Mouse (Mus musculus): ENCODE data around the gene Lrrc2. TPM values are rescaled to one million over a fixed set of nuclear protein-coding genes. Genes with fewer than 3 reads are reported as not detected.

Gene Lrrc2
- polyA plus RNA-seq, 1 experiment from 2014 or later = not detected

GRCm38 (mm10) chr9:110951866-110952265 lies 521 bp downstream of the Lrrc2 start:
- 96% methylated on average over 13 of the region's 13 CpGs for WGBS
- no peaks in the 10 kb centered on the region for H3K36me3 ChIP-seq
- H3K27me3 ChIP-seq = peaks cover 64% of the 10 kb centered on the region
- H3K4me3 ChIP-seq = no peak overlapping the region
- no peak overlapping the region for H3K9ac ChIP-seq (replicated peaks)
- ATAC-seq (ENCODE audit: low FRiP score, low read depth) = no peak
- peaks cover 17% of the 10 kb centered on the region for H3K4me1 ChIP-seq
- H3K27ac ChIP-seq (replicated peaks) = no peak overlapping the region
- no peaks in the 10 kb centered on the region for H3K9me3 ChIP-seq
- H3K4me2 ChIP-seq (replicated peaks) = no peak overlapping the region

- peaks cover 61% of the 10 kb centered on the region for H3K27me3 ChIP-seq
- H3K4me3 ChIP-seq = no peak overlapping the region
- H3K4me2 ChIP-seq (replicated peaks) = no peak overlapping the region
- H3K36me3 ChIP-seq = no peaks in the 10 kb centered on the region
- H3K27ac ChIP-seq (replicated peaks) = no peak overlapping the region
- no peak for ATAC-seq (ENCODE audit: low FRiP score, low read depth)
- 62% methylated on average over 6 of the region's 6 CpGs for WGBS
- H3K9ac ChIP-seq (replicated peaks) = no peak overlapping the region
- H3K4me1 ChIP-seq = peaks cover 12% of the 10 kb centered on the region
- no peaks in the 10 kb centered on the region for H3K9me3 ChIP-seq
These were observed 1.1 kb downstream of the Lrrc2 start for GRCm38 (mm10) chr9:110952398-110952797.

DNA sequence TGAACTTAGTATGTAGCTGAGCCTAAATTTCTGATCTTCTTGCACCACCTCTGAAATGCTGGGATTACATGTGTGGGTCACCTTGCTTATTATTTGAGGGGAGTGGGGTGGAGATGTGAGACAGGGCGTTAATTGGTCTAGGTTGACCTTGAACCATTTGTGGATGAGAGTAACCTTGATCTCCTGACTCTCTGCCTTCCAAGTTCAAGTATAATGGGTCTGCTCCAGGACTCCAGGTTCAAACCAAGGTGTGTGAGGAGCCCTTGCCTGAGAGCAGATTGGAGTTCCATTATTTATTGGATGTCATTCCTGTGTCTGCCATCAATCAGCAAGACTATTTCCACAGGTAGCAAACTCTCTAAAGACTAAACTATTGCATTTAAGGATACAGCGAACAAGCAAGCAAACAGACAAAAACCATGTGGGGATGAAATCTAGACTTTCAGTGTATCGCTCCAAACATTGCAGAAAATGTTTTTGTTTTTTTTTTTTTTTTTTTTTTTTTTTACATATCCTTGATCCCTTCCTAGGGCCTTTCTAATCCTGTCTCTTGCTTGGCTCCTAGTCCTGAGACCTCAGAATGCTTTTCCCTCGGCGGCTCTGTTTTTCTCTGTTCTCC lies 1.7 kb downstream of the Lrrc2 start:
- ATAC-seq (ENCODE audit: low FRiP score, low read depth) = no peak
- Histone ChIP-seq H3K27me3 (peaks cover 56% of the 10 kb centered on the region), H3K27ac (replicated peaks) (no peak overlapping the region)

GRCm38 (mm10) chr9:110953550-110954461 lies 2.5 kb downstream of the Lrrc2 start:
- no peaks in the 10 kb centered on the region for H3K36me3 ChIP-seq
- peak overlapping the region; percentile 58 for H3K4me3 ChIP-seq
- H3K4me1 ChIP-seq = peaks cover 4% of the 10 kb centered on the region
- peak; percentile 66 for ATAC-seq (ENCODE audit: low FRiP score, low read depth)
- H3K4me2 ChIP-seq (replicated peaks) = peak overlapping the region; percentile 95
- peaks cover 50% of the 10 kb centered on the region for H3K27me3 ChIP-seq
- under 1% methylated on average over 44 of the region's 44 CpGs for WGBS
- H3K27ac ChIP-seq (replicated peaks) = 0 out of 2 replicates have a peak overlapping the region, but pooled peaks have one; percentile 35
- H3K9me3 ChIP-seq = no peaks in the 10 kb centered on the region
- peak overlapping the region; percentile 58 for H3K9ac ChIP-seq (replicated peaks)

More for the DNA sequence above, 1.7 kb downstream of the Lrrc2 start:
- Histone ChIP-seq H3K9me3 (no peaks in the 10 kb centered on the region), H3K4me1 (peaks cover 5% of the 10 kb centered on the region), H3K9ac (replicated peaks) (peak overlapping the region; percentile 58), H3K4me2 (replicated peaks) (peak overlapping the region; percentile 95), H3K36me3 (no peaks in the 10 kb centered on the region), H3K4me3 (peak overlapping the region; percentile 58)
- 46% methylated on average over 5 of the region's 5 CpGs for WGBS

DNA sequence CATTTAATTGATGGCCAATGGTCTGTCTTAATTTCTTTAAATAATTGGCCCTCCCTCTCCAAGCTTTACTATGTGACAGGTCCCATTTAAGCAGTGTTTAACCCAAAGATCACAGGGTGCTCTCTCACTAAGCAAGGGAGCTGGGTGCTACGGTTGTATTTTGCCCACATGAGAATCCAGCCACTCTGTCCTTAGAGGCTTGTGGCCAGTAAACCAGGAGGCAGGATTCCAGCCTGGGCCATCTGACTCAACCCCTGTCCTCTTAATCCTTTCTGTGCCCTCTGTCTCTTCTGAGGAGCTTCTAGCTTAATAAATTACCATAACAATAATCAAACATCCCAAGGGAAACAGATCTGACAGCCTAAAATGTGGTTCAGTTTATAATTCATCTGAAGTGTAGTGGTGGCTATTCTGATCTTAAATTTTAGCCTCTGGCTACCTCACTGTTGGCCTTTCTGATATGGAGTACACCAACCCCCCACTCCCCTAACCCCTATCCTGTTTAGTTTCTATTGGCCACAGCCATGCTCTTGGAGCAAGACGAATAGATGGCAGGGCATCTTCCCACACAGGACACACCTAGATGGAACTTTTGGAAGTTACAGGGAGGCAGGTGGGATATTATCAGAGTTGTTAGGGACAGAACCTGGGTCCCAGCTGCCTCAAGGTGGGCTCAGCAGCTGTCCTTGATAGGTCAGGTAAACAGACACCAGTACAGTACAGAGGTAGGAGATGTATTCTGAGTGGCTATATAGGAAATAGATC lies 3.5 kb downstream of the Lrrc2 start:
- ATAC-seq (ENCODE audit: low FRiP score, low read depth) = no peak
- Histone ChIP-seq H3K9ac (replicated peaks) (no peak overlapping the region), H3K4me2 (replicated peaks) (0 out of 2 replicates have a peak overlapping the region, but pooled peaks have one; percentile 95), H3K4me3 (no peak overlapping the region), H3K36me3 (no peaks in the 10 kb centered on the region), H3K27me3 (peaks cover 47% of the 10 kb centered on the region), H3K27ac (replicated peaks) (no peak overlapping the region), H3K9me3 (no peaks in the 10 kb centered on the region), H3K4me1 (peaks cover 4% of the 10 kb centered on the region)
- WGBS = 36% methylated on average over 2 of the region's 2 CpGs

GRCm38 (mm10) chr9:110955962-110956361 lies 4.6 kb downstream of the Lrrc2 start:
- Histone ChIP-seq H3K27me3 (peaks cover 39% of the 10 kb centered on the region), H3K4me3 (no peak overlapping the region), H3K9ac (replicated peaks) (no peak overlapping the region), H3K27ac (replicated peaks) (no peak overlapping the region), H3K4me2 (replicated peaks) (no peak overlapping the region), H3K36me3 (no peaks in the 10 kb centered on the region), H3K4me1 (peaks cover 4% of the 10 kb centered on the region), H3K9me3 (no peaks in the 10 kb centered on the region)
- WGBS = 92% methylated on average over 6 of the region's 6 CpGs
- no peak for ATAC-seq (ENCODE audit: low FRiP score, low read depth)

- Histone ChIP-seq H3K4me1 (no peaks in the 10 kb centered on the region; the same call in 1 of the 2 replicates), H3K4me2 (replicated peaks) (no peak overlapping the region), H3K27me3 (peaks cover 18% of the 10 kb centered on the region; the same call in 1 of the 2 replicates), H3K9ac (replicated peaks) (no peak overlapping the region), H3K4me3 (no peak overlapping the region), H3K36me3 (no peaks in the 10 kb centered on the region), H3K9me3 (no peaks in the 10 kb centered on the region), H3K27ac (replicated peaks) (no peak overlapping the region)
- 84% methylated on average over 5 of the region's 5 CpGs for WGBS
- ATAC-seq (ENCODE audit: low FRiP score, low read depth) = no peak
These were observed 8.3 kb downstream of the Lrrc2 start for GRCm38 (mm10) chr9:110959669-110960068.

- Histone ChIP-seq H3K4me1 (no peaks in the 10 kb centered on the region), H3K9me3 (no peaks in the 10 kb centered on the region)
These were observed 9.1 kb downstream of the Lrrc2 start for GRCm38 (mm10) chr9:110960230-110961149.

DNA sequence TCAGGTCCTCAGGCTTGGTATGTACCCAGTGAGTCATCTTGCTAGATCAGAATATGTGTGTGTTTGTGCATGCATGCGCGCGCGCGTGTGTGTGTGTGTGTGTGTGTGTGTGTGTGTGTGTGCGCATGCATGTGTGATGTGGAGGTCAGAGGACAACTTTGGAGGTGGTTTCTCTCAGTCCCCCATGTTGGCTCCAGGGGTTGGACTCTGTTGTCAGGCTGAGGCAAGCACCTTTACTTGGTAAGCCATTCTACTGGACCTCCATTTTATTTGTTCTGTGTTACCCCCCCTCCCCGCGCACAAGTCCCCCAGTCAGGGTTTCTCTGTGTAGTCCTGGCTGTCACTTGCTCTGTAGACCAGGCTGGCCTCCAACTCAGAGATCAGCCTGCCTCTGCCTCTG lies 10.0 kb downstream of the Lrrc2 start:
- H3K36me3 ChIP-seq = no peaks in the 10 kb centered on the region
- H3K9ac ChIP-seq (replicated peaks) = no peak overlapping the region
- peaks cover 2% of the 10 kb centered on the region; the same call in 1 of the 2 replicates for H3K27me3 ChIP-seq
- H3K4me1 ChIP-seq = no peaks in the 10 kb centered on the region
- no peak overlapping the region for H3K4me3 ChIP-seq
- no peak for ATAC-seq (ENCODE audit: low FRiP score, low read depth)
- no peaks in the 10 kb centered on the region for H3K9me3 ChIP-seq
- 95% methylated on average over 8 of the region's 8 CpGs for WGBS
- H3K4me2 ChIP-seq (replicated peaks) = no peak overlapping the region
- H3K27ac ChIP-seq (replicated peaks) = no peak overlapping the region

More at GRCm38 (mm10) chr9:110960230-110961149, 9.1 kb downstream of the Lrrc2 start:
- H3K27me3 ChIP-seq = peaks cover 11% of the 10 kb centered on the region; the same call in 1 of the 2 replicates
- 84% methylated on average over 13 of the region's 13 CpGs for WGBS
- no peak overlapping the region for H3K27ac ChIP-seq (replicated peaks)
- H3K4me3 ChIP-seq = no peak overlapping the region
- H3K4me2 ChIP-seq (replicated peaks) = no peak overlapping the region
- no peak for ATAC-seq (ENCODE audit: low FRiP score, low read depth)
- no peaks in the 10 kb centered on the region for H3K36me3 ChIP-seq
- no peak overlapping the region for H3K9ac ChIP-seq (replicated peaks)

DNA sequence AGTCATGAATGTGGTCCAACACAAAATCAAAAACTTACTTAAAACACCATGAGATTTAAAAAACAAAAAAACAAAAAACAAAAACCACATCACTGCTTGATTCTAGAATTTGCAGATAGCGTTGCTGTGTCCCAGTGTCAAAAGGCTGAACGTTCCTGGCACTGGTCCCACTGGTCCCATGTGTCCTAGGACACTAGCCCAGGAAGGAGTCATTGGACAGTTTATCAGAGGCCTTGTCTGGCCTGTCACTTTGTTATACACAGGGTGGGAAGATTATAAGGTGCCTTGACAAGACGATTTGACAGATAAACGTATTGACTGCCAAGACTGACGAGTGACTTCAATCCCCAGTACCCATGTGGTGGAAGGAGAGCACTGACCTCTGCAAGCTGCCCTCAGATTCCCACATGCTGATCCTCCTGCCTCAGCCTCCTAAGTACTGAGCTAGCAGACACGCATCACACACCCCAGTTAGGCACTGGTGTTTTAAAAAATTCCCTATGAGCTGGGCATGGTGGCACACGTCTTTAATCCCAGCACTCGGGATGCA lies 12.3 kb downstream of the Lrrc2 start:
- H3K27ac ChIP-seq (replicated peaks) = no peak overlapping the region
- no peak overlapping the region for H3K4me3 ChIP-seq
- H3K9me3 ChIP-seq = no peaks in the 10 kb centered on the region
- no peak overlapping the region for H3K4me2 ChIP-seq (replicated peaks)
- ATAC-seq (ENCODE audit: low FRiP score, low read depth) = no peak
- H3K36me3 ChIP-seq = no peaks in the 10 kb centered on the region
- no peak overlapping the region for H3K9ac ChIP-seq (replicated peaks)
- H3K27me3 ChIP-seq = no peaks in the 10 kb centered on the region
- 86% methylated on average over 8 of the region's 8 CpGs for WGBS
- no peaks in the 10 kb centered on the region for H3K4me1 ChIP-seq
